Mouse (Mus musculus): ENCODE results near the gene Usp4.

Gene Usp4

DNA sequence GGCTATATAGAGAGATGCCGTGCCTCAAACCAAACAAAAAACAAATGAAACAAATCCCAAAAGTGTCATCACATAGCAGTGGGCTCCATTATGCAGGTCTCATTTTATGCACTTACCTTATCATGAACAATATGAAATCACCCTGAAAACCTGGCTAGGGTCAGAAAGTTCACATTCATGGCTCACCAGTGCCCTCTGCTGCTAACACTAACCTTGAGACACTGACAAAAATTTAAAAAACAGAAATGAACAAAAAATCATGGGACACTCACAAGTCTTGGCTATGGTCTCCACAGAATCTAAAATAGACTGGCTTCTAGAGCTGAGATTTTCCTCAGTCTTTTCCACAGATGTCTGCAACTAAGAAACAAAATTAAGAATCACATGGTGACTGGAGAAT is 64.6 kb downstream of the Usp4 start:
- DNase-seq (ENCODE audit: low spot score) = no peak

DNA sequence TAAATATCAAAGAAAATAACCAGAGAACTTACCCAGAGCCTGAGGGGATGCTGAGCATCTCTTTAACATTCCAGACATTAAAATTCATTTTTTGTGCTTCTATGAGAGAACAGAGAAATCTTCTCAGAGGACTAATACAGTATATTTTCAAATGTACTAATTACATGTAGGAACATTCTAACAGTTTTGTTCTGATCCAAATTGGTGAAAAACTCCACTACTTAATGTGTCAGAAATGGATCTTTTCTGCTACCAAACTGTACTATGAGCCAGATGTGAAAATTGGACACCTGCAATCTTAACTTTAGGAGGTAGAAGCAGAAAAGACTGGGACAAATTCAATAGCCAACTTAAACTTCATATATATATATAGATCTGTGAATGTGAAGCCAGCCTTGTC is 80.7 kb downstream of the Usp4 start, which contains the start of gene Ccdc36:
Gene Ccdc36, minus strand, starts transcription at position 101 of the 400 bp plus-strand sequence.
- no peak for DNase-seq (ENCODE audit: low spot score)

DNA sequence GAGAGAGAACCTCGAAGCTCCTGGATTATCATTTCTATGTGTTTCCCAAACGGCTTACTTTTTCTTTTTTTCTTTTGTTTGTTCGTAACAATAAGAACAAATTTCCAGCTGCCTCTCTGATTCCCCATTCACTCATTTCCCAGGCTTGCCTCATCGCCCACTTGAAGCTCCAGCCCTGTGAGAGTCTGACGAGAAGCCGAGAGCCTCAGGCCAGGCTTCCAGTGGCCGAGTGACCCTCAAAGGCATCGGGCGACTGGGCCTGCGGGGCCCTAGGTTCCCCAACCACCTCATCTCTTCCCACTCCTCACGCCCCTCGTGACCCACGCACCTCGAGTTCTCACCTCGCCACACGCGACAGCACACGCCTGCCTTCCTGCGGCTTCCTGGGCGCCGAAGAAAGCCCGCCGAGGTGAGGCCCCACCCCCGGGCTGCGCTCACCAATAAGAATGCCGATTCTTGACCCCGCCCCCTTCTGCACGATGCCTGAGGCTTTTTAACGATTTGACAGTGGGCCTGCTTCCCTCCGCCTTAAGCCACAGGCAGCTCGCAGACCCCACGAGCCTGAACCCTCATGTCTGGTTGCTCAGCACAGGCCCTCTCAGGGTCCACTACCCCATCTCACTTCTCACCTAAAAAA is 83.9 kb downstream of the Usp4 start:
- no peak for DNase-seq (ENCODE audit: low spot score)

DNA sequence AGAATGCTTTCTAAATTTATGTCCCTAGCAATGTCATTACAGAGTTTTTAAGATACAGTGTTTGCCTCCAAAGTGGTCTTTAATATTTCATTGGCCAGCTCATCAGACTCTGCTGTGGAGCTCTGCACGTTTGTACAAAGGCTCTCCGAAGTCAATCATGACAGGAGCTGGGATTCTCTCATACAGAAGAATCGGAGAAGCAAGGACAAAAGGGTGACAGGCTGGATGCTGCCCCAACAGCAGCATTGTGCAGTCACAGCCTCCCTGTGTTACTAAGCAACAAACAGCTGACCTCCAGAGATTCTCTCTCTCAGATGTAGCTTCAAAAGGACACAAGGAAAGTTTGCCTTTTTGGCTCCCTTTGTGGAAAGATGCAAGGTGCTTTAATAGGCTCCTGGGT is 88.5 kb downstream of the Usp4 start, which contains the start of gene BC048562:
Gene BC048562, plus strand, starts transcription at position 301 of the 400 bp plus-strand sequence.
- no peak for DNase-seq (ENCODE audit: low spot score)

DNA sequence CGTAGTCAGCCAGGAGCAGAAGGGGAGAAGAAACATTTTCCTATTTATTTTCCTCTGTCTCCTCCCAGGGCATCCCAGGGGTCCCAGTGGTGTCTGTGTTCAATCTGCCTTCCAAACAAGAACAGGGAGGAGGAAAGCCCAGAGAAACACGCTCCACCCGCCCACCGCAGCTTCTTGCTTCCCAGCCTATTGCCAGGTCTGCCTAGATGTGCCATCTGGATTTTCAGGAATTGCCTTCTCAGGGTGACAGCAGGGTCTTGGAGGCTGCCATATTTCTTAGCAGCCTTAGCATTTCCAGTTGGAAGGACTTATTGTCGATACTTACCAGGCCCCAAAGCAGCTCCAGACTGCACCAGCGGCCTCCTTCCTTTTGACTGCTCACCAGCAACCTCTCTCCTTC is 91.5 kb downstream of the Usp4 start:
- DNase-seq (ENCODE audit: low spot score) = no peak

DNA sequence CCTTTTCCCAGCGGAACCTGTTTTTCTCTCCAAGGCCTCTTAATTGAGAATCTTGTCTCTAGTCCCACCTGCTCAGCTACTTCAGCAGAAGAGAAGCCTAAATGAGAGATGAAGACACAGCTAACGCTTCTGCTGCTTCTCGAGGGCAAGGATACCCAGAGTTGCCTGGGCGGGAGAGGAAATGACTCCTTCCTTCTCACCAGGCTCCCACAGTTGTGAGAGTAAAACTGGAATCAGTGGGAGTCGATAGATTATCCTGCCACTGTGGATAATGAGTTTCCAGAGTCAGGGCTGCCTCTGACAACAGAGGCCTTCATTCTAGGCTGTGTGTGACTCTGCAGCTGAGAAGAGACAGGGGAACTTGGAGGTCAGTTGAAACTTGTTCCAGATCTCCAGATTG is 92.8 kb downstream of the Usp4 start:
- DNase-seq (ENCODE audit: low spot score) = no peak

DNA sequence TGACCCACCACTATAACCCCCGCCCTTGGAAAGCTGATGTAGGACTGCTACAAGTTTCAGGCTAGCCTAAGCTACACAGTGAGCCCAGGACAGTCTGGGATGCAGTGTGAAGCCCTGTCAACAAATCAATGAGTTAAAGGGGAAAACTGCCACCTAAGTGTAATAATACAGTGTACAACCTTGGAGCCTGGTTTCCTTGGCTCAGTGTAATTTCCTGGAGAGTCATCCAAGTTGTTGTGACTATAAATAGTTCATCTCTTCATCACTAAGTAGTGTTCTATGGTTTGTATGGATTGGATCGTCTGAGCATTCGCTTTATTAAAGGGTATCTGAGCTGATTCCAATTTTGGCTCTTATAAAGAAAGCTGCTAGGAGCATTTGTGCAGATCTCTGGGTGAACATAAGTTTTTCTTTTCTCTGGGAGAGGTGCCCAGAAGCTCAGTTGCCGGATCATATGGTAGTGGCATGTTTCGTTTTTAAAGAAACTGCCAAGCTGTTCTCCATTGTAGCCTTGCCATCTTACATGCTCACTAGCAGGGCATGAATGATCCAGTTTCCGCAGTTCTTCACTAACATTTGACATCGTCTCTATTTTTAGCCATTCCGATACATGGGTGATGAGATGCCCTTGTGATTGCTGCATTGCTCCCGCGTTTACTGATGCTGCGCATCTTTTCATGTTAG is 93.7 kb downstream of the Usp4 start:
- DNase-seq (ENCODE audit: low spot score) = no peak
